Mouse (Mus musculus) CH12.LX (cell line): ENCODE results near the gene Akap2.

ENCODE experiments used
- BHLHE40 ChIP-seq: IDR thresholded peaks from 2 replicates; pipeline ENCODE4 v1.6.1; 2011; ENCODE audit warnings: mild to moderate bottlenecking, low read depth, low read length, improper control_type of control experiment
- CTCF ChIP-seq, 2 experiments: IDR thresholded peaks in 1 of 2; conservative IDR thresholded peaks in 1 of 2; 2 replicates each; pipeline ENCODE4 v1.5.1; 2011 to 2012; ENCODE audit warnings: low read depth in 2 of 2, low read length in 2 of 2, improper control_type of control experiment in 1 of 2, inconsistent platforms in 1 of 2, mild to moderate bottlenecking in 1 of 2, moderate library complexity in 1 of 2
- GABPA ChIP-seq: IDR thresholded peaks from 2 replicates; pipeline ENCODE4 v1.6.1; 2012; ENCODE audit warnings: low read depth, low read length, improper control_type of control experiment, inconsistent platforms; ENCODE audit not compliant: insufficient replicate concordance
- JUN ChIP-seq: IDR thresholded peaks from 2 replicates; pipeline ENCODE4 v1.6.1; 2011; ENCODE audit warnings: low read depth, mild to moderate bottlenecking, low read length, improper control_type of control experiment, moderate library complexity; ENCODE audit not compliant: insufficient read depth
- MEF2A ChIP-seq: IDR thresholded peaks from 2 replicates; pipeline ENCODE4 v1.6.1; 2014; ENCODE audit warnings: low read depth, mild to moderate bottlenecking, inconsistent platforms, low read length, improper control_type of control experiment, borderline replicate concordance
- MYC ChIP-seq: IDR thresholded peaks from 2 replicates; pipeline ENCODE4 v1.6.1; 2011; ENCODE audit warnings: low read depth, mild to moderate bottlenecking, improper control_type of control experiment, low read length
- POLR2A ChIP-seq: IDR thresholded peaks from 2 replicates; pipeline ENCODE4 v1.6.1; 2011; ENCODE audit warnings: low read depth, mild to moderate bottlenecking, improper control_type of control experiment, low read length

- TF ChIP-seq CTCF (conservative IDR thresholded peaks at IDR 0.05 in 1 of 2, IDR thresholded peaks at IDR 0.05 in 1 of 2; ENCODE audit: low read depth in 2 of 2, low read length in 2 of 2) (no peak), MYC (no peak), GABPA (no peak), POLR2A (no peak), JUN (no peak), MEF2A (no peak), BHLHE40 (no peak)
These were observed at the start of gene Akap2 for GRCm38 (mm10) chr4:57717354-57717753.
